Mouse (Mus musculus) hindbrain, embryonic 14.5 days (tissue): ENCODE measurements around the gene Sowaha. TPM values are rescaled to one million over a fixed set of nuclear protein-coding genes. Genes with fewer than 3 reads are reported as not detected.

Source experiments
- ATAC-seq: fragments of 200-750 bp; cut with Nextera tagmentation; 2 replicates; pipeline ENCODE4 v1.8.0; 2017; ENCODE audit warnings: moderate number of reproducible peaks, mild to moderate bottlenecking, moderate TSS enrichment, moderate library complexity; ENCODE audit not compliant: low FRiP score
- DNase-seq: peaks from one replicate; pipeline ENCODE4 v3.0.0-alpha.2; 2015; ENCODE audit warnings: low spot score
- H3K27ac ChIP-seq: fragments of 300-500 bp; sonication (generic); 2 replicates; pipeline ENCODE4 v1.5.1; 2014; ENCODE audit warnings: mild to moderate bottlenecking, moderate library complexity
- H3K27me3 ChIP-seq: fragments of 300-500 bp; sonication (generic); 2 replicates; pipeline ENCODE4 v1.6.1; 2014; ENCODE audit warnings: mild to moderate bottlenecking, low read length, mixed read lengths; ENCODE audit not compliant: control insufficient read depth, insufficient read depth
- H3K36me3 ChIP-seq: fragments of 300-500 bp; sonication (generic); replicated peaks from 2 replicates; pipeline ENCODE4 v1.6.1; 2014; ENCODE audit not compliant: control insufficient read depth, insufficient read depth
- H3K4me1 ChIP-seq: fragments of 300-500 bp; sonication (generic); replicated peaks from 2 replicates; pipeline ENCODE4 v1.6.1; 2014; ENCODE audit warnings: antibody characterized with exemption, low read length, mixed read lengths; ENCODE audit not compliant: control insufficient read depth, insufficient read depth
- H3K4me2 ChIP-seq: fragments of 300-500 bp; sonication (generic); replicated peaks from 2 replicates; pipeline ENCODE4 v1.6.1; 2014; ENCODE audit warnings: mild to moderate bottlenecking, moderate library complexity
- H3K4me3 ChIP-seq: fragments of 300-500 bp; sonication (generic); replicated peaks from 2 replicates; pipeline ENCODE4 v1.5.1; 2014; ENCODE audit warnings: mild to moderate bottlenecking, low read length
- H3K9ac ChIP-seq: fragments of 300-500 bp; sonication (generic); 2 replicates; pipeline ENCODE4 v1.6.1; 2014
- H3K9me3 ChIP-seq: fragments of 300-500 bp; sonication (generic); 2 replicates; pipeline ENCODE4 v1.6.1; 2016; ENCODE audit warnings: low read length; ENCODE audit not compliant: control insufficient read depth
- WGBS: fragments of 180-500 bp; shearing (Covaris S2); extraction: QIAGEN DNeasy Blood & Tissue Kit; methylation state at CpG from one replicate; pipeline ENCODE4 v1.1.7; 2014; 5-methylcytosine and 5-hydroxymethylcytosine counted together
- polyA plus RNA-seq: library from polyadenylated mRNA; unstranded; fragments of >200 nt; fragmentation: Nextera tagmentation; extraction: Ambion mirVana; gene quantifications from 2 replicates; pipeline ENCODE4 v1.2.1, GENCODE M21; 2014

Sowaha gene
- 1.3 and 1.4 TPM in 2 replicates for polyA plus RNA-seq

DNA sequence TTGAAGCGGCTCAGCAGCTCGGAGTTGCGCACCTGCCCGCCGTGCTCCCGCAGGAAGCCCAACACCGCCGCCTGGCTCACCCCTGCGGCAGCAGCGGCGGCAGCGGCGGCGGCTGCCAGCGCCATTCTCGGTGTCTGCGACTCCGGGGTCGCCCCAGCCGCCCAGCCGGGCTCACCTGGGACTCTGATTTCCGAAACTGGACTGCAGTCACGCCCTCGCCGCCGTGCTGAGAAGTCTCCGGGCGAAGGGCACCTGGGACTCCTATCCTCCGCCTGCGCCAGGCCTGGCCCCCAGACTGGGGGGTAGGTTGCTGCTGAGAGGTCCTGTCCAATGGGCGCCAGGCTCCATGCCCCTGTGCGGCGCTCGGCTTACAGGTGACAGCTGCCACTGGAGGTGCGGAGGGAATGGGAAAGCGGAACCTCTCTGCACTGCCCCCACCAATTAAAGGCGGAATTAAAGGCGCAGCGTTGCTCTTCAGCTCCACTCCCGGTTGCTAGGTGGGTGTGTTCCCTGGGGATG, at the start of gene Sowaha, which contains the start of gene Gm9945:
Gene Sowaha, minus strand, starts transcription at position 492 of the 519 bp plus-strand sequence.
Gene Gm9945, plus strand, starts transcription at position 384 of the 519 bp plus-strand sequence.
- Histone ChIP-seq H3K4me3 (peak within 1 kb of the TSS; percentile 41), H3K9me3 (no peaks in the 10 kb centered on the region), H3K9ac (peak within 1 kb of the TSS; percentile 57), H3K4me2 (peak within 1 kb of the TSS; percentile 65), H3K36me3 (no peaks in the 10 kb centered on the region), H3K27ac (no peak within 1 kb of the TSS), H3K4me1 (peaks cover 30% of the 10 kb centered on the region), H3K27me3 (peaks cover 67% of the 10 kb centered on the region)
- 2% methylated on average over 38 of the region's 40 CpGs for WGBS
- no peak for DNase-seq
- peak; percentile 54; the same call in 1 of the 2 replicates for ATAC-seq

- no peak overlapping the region for H3K4me2 ChIP-seq
- 0 out of 2 replicates have a peak, but pooled peaks cover 7% of the 10 kb centered on the region for H3K4me1 ChIP-seq
- no peak overlapping the region for H3K4me3 ChIP-seq
- H3K27ac ChIP-seq = no peak overlapping the region
- H3K9me3 ChIP-seq = no peaks in the 10 kb centered on the region
- ATAC-seq = no peak
- no peak for DNase-seq
- peaks cover 8% of the 10 kb centered on the region for H3K36me3 ChIP-seq
- 69% methylated on average over 6 of the region's 6 CpGs for WGBS
- H3K9ac ChIP-seq = no peak overlapping the region
- H3K27me3 ChIP-seq = no peaks in the 10 kb centered on the region
Measured at GRCm38 (mm10) chr11:53529253-53529557, 49.1 kb upstream of the Sowaha start.

DNA sequence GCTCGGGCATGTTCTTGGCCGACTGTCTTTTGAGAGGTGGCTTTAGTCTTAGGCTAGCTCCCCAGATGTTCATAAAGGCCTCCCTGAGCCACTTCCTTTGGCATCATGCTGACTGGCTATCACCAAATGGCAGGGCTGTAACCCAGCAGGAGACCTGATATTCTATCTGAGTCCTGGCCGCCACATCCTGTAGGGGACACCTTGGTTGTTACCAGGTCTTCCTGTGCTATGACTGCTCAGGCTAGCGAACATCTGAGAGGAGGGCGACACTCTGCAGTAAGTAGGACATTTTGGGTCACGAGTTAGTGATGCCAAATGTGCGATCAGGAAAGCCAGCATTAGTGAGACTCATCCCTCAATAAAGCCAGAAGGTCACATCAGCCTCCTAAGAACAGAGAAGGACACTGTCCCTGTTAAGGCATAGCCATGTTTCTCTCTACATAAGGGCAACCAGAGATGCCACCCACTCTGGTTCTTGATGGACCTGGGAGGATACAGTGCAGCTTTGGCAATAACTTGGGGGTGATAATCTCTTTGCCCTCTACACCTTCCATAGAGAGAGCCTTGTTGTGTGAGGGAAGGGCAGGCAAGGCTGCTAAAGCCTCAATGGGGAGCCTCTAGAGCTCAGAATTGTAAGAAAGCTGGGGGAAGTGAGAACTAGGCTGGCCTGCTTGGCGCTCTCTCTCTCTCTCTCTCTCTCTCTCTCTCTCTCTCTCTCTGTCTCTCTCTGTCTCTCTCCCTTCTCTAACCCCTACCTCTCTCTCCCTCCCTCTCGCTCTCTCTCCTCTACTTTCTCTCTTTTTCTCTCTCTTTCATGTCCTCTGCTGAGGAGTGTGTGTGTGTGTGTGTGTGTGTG, 48.6 kb upstream of the Sowaha start:
- no peaks in the 10 kb centered on the region for H3K9me3 ChIP-seq
- 80% methylated on average over 9 of the region's 9 CpGs for WGBS
- 0 out of 2 replicates have a peak, but pooled peaks cover 7% of the 10 kb centered on the region for H3K4me1 ChIP-seq
- no peak overlapping the region for H3K9ac ChIP-seq
- ATAC-seq = no peak
- H3K4me2 ChIP-seq = no peak overlapping the region
- H3K4me3 ChIP-seq = no peak overlapping the region
- no peak for DNase-seq
- peaks cover 3% of the 10 kb centered on the region; the same call in 1 of the 2 replicates for H3K36me3 ChIP-seq
- no peaks in the 10 kb centered on the region for H3K27me3 ChIP-seq
- no peak overlapping the region for H3K27ac ChIP-seq

- Histone ChIP-seq H3K4me1 (peaks cover 18% of the 10 kb centered on the region), H3K4me3 (no peak overlapping the region), H3K27me3 (no peaks in the 10 kb centered on the region), H3K4me2 (no peak overlapping the region), H3K27ac (no peak overlapping the region), H3K9ac (no peak overlapping the region), H3K36me3 (no peaks in the 10 kb centered on the region), H3K9me3 (no peaks in the 10 kb centered on the region)
- WGBS = 47% methylated on average over 4 of the region's 4 CpGs
- DNase-seq (no peak), ATAC-seq (no peak)
Measured at GRCm38 (mm10) chr11:53525461-53525860, 45.4 kb upstream of the Sowaha start.

DNA sequence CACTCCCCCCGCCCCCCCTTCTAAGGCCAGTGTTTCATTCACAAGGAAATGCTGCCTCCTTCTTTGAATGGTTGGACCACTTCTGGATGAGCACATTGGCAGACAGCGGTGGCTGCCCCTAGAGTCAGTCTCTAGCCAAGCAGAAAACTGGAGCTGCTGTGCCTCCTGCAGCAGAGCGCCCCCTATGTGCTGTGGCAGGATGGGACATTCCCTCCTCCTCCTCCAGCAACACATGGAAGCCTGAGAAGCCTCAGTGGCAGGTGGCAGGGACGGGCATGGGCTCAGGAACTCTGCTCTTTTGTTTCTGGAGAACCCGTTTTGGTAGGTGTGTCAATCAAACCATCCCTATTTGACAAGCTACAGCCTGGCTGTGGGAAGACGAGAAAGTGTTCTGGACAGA, 44.8 kb upstream of the Sowaha start:
- Histone ChIP-seq H3K36me3 (no peaks in the 10 kb centered on the region), H3K9me3 (no peaks in the 10 kb centered on the region), H3K4me3 (no peak overlapping the region), H3K27me3 (no peaks in the 10 kb centered on the region), H3K4me2 (no peak overlapping the region), H3K27ac (no peak overlapping the region), H3K9ac (no peak overlapping the region), H3K4me1 (peaks cover 18% of the 10 kb centered on the region)
- ATAC-seq (no peak), DNase-seq (no peak)
- WGBS = 70% methylated on average over 6 of the region's 6 CpGs

- Histone ChIP-seq H3K4me3 (no peak overlapping the region), H3K27ac (no peak overlapping the region), H3K36me3 (no peaks in the 10 kb centered on the region), H3K4me1 (peaks cover 11% of the 10 kb centered on the region), H3K9me3 (no peaks in the 10 kb centered on the region), H3K9ac (no peak overlapping the region), H3K4me2 (no peak overlapping the region), H3K27me3 (no peaks in the 10 kb centered on the region)
- 87% methylated on average over 14 of the region's 14 CpGs for WGBS
- no peak for DNase-seq
- ATAC-seq = no peak
Measured at GRCm38 (mm10) chr11:53523545-53524405, 43.7 kb upstream of the Sowaha start.

DNA sequence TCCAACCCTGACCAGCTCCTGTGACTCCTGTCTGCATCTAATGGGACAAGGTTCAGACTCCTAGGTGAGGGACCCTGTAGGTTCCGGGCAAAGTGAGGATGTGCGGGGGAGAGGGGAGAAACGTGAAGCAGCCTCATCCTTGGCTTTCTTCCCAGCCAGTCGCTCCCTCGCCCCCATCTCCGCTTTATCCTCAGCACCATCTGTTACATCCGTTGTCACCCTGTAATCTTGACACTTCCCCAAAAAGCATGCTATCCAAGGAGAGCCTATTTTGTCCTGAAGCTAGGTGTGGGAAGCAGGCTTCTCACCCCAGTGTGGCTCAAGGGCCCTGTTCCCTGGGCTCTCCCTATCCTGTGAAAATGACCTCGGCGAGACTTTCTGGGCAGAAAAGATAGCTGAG, 42.9 kb upstream of the Sowaha start:
- no peaks in the 10 kb centered on the region for H3K36me3 ChIP-seq
- 68% methylated on average over 9 of the region's 9 CpGs for WGBS
- no peak overlapping the region for H3K9ac ChIP-seq
- no peaks in the 10 kb centered on the region for H3K9me3 ChIP-seq
- no peak overlapping the region for H3K4me3 ChIP-seq
- H3K4me2 ChIP-seq = no peak overlapping the region
- DNase-seq (no peak), ATAC-seq (no peak)
- H3K27ac ChIP-seq = no peak overlapping the region
- H3K27me3 ChIP-seq = peaks cover 8% of the 10 kb centered on the region; the same call in 1 of the 2 replicates
- H3K4me1 ChIP-seq = peaks cover 11% of the 10 kb centered on the region

GRCm38 (mm10) chr11:53522362-53522761, 42.3 kb upstream of the Sowaha start:
- peaks cover 11% of the 10 kb centered on the region for H3K4me1 ChIP-seq
- no peak for DNase-seq

GRCm38 (mm10) chr11:53521821-53522131, 41.7 kb upstream of the Sowaha start:
- no peak for ATAC-seq
- H3K4me3 ChIP-seq = no peak overlapping the region
- H3K36me3 ChIP-seq = no peaks in the 10 kb centered on the region
- no peaks in the 10 kb centered on the region for H3K9me3 ChIP-seq
- DNase-seq = no peak
- peaks cover 11% of the 10 kb centered on the region for H3K4me1 ChIP-seq
- no peak overlapping the region for H3K27ac ChIP-seq
- WGBS = 90% methylated on average over 7 of the region's 7 CpGs
- H3K4me2 ChIP-seq = peak overlapping the region; percentile 57; the same call in 1 of the 2 replicates
- peaks cover 9% of the 10 kb centered on the region; the same call in 1 of the 2 replicates for H3K27me3 ChIP-seq
- H3K9ac ChIP-seq = no peak overlapping the region

More at GRCm38 (mm10) chr11:53522362-53522761, 42.3 kb upstream of the Sowaha start:
- no peaks in the 10 kb centered on the region for H3K9me3 ChIP-seq
- 94% methylated on average over 3 of the region's 3 CpGs for WGBS
- no peak overlapping the region for H3K9ac ChIP-seq
- H3K36me3 ChIP-seq = no peaks in the 10 kb centered on the region
- no peak overlapping the region for H3K4me3 ChIP-seq
- no peak overlapping the region for H3K4me2 ChIP-seq
- peaks cover 9% of the 10 kb centered on the region; the same call in 1 of the 2 replicates for H3K27me3 ChIP-seq
- H3K27ac ChIP-seq = no peak overlapping the region
- ATAC-seq = no peak
